Mouse (Mus musculus): ENCODE measurements around the gene Ptprm. TPM values are rescaled to one million over a fixed set of nuclear protein-coding genes. Genes with fewer than 3 reads are reported as not detected.

The Ptprm gene
- polyA plus RNA-seq, 1 experiment from 2014 or later = 16.3 TPM

GRCm38 (mm10) chr17:67079570-67079969, 274.7 kb downstream of the Ptprm start:
- Histone ChIP-seq H3K4me3 (no peak overlapping the region), H3K4me1 (replicated peaks) (peaks cover 13% of the 10 kb centered on the region), H3K27ac (no peak overlapping the region), H3K9ac (no peak overlapping the region), H3K9me3 (no peaks in the 10 kb centered on the region), H3K36me3 (no peaks in the 10 kb centered on the region), H3K27me3 (no peaks in the 10 kb centered on the region), H3K4me2 (no peak overlapping the region)
- ATAC-seq (ENCODE audit: low FRiP score) = no peak
- WGBS = 82% methylated on average over 1 of the region's 1 CpGs

- H3K4me2 ChIP-seq = no peak overlapping the region
Measured at GRCm38 (mm10) chr17:67073580-67073979, 280.7 kb downstream of the Ptprm start.

GRCm38 (mm10) chr17:67073139-67073538, 281.1 kb downstream of the Ptprm start:
- no peaks in the 10 kb centered on the region for H3K9me3 ChIP-seq
- H3K4me1 ChIP-seq (replicated peaks) = peaks cover 17% of the 10 kb centered on the region
- H3K27ac ChIP-seq = peak overlapping the region; percentile 31; the same call in 1 of the 2 replicates
- no peaks in the 10 kb centered on the region for H3K36me3 ChIP-seq
- H3K4me3 ChIP-seq = no peak overlapping the region
- 81% methylated on average over 6 of the region's 6 CpGs for WGBS
- 0 out of 2 replicates have a peak, but pooled peaks have one; percentile 52 for ATAC-seq (ENCODE audit: low FRiP score)
- no peaks in the 10 kb centered on the region for H3K27me3 ChIP-seq
- H3K9ac ChIP-seq = no peak overlapping the region
- H3K4me2 ChIP-seq = no peak overlapping the region

More at GRCm38 (mm10) chr17:67073580-67073979, 280.7 kb downstream of the Ptprm start:
- H3K27me3 ChIP-seq = no peaks in the 10 kb centered on the region
- no peak overlapping the region for H3K4me3 ChIP-seq
- no peaks in the 10 kb centered on the region for H3K9me3 ChIP-seq
- ATAC-seq (ENCODE audit: low FRiP score) = no peak
- peaks cover 17% of the 10 kb centered on the region for H3K4me1 ChIP-seq (replicated peaks)
- 51% methylated on average over 4 of the region's 4 CpGs for WGBS
- no peaks in the 10 kb centered on the region for H3K36me3 ChIP-seq
- peak overlapping the region; percentile 31; the same call in 1 of the 2 replicates for H3K27ac ChIP-seq
- H3K9ac ChIP-seq = no peak overlapping the region

DNA sequence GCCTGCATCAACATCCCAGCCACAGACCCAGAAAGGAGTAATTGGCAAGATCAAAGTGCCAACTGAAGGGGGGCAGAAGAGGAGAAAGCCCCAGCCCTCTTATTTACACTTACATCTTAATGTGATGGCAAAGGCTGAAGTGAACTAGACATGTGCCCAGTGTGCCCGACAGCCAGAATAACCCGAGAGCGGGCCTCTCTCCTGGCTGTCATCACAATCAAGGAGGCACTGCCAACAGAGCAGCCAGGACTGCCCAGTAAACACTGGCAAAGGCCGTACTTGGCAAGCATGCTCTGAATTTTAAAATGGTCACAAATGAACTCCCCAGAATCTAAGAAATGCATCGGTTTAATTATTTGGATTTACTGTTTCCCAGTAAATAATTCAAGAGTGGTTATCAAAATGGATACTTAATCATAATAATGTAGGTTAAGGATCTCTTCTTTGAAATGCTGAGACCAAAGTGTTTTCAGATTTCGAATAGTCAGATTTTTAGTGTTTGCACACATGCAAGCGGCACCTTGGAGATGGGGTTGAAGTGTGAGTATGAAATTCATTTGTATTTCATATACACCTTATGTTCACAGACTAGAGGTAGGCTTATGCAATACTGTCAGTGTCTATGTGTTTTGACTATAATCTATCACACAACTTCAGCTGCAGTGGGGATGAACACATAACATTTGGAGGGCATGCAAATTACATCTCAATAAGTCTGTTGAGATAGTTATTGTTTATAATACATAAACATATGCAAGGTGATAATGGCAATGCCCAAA, 282.8 kb downstream of the Ptprm start:
- Histone ChIP-seq H3K27ac (no peak overlapping the region), H3K36me3 (no peaks in the 10 kb centered on the region), H3K4me2 (no peak overlapping the region), H3K9me3 (no peaks in the 10 kb centered on the region), H3K4me3 (no peak overlapping the region), H3K9ac (no peak overlapping the region), H3K27me3 (no peaks in the 10 kb centered on the region), H3K4me1 (replicated peaks) (peaks cover 17% of the 10 kb centered on the region)
- ATAC-seq (ENCODE audit: low FRiP score) = peak; percentile 68; the same call in 1 of the 2 replicates
- WGBS = 67% methylated on average over 7 of the region's 7 CpGs

DNA sequence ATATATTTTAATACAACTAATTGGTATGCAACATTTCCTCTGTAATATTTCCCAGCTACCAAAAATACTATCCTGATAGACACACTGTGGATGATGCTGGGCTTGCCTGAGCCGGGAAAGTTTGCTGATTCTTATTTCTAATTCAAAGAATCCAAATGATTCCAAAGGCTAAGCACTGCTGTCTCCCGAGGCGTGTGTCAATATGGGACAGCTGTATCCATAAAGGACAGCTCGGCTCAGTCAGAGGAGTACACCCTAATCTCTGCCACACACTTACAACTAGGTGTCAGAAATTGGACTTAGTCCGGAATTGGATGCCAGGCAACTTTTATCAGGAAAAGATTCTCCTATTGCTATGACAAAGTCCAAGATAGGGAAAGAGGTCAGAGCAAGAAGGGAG, 290.6 kb downstream of the Ptprm start:
- H3K4me2 ChIP-seq = no peak overlapping the region
- no peaks in the 10 kb centered on the region for H3K27me3 ChIP-seq
- 85% methylated on average over 5 of the region's 5 CpGs for WGBS
- H3K9me3 ChIP-seq = no peaks in the 10 kb centered on the region
- ATAC-seq (ENCODE audit: low FRiP score) = no peak
- no peaks in the 10 kb centered on the region for H3K36me3 ChIP-seq
- H3K27ac ChIP-seq = no peak overlapping the region
- no peaks in the 10 kb centered on the region for H3K4me1 ChIP-seq (replicated peaks)
- no peak overlapping the region for H3K9ac ChIP-seq
- H3K4me3 ChIP-seq = no peak overlapping the region

GRCm38 (mm10) chr17:67055681-67056080, 298.6 kb downstream of the Ptprm start:
- Histone ChIP-seq H3K4me2 (no peak overlapping the region), H3K36me3 (no peaks in the 10 kb centered on the region), H3K27ac (no peak overlapping the region), H3K9me3 (no peaks in the 10 kb centered on the region), H3K4me3 (no peak overlapping the region), H3K27me3 (no peaks in the 10 kb centered on the region), H3K4me1 (replicated peaks) (peaks cover 19% of the 10 kb centered on the region), H3K9ac (no peak overlapping the region)
- 89% methylated on average over 6 of the region's 6 CpGs for WGBS
- ATAC-seq (ENCODE audit: low FRiP score) = no peak

DNA sequence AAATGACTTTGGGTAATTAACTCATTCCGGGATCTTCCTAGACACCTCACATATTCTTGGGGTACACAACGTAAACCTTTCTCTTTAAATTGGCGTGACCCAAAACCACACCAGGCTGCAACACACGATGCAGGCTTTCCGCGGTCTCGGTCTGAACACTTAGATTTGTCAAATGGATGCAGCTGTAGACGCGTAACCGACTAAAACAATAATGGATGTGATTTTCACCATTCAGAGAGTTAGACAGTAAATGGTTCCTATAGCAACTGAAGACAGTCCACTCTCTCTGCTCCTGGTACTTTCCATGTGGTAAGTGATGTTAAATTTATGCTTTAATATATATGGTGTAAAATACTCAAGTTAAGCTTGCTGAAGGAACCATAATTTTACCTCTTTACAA, 300.1 kb downstream of the Ptprm start:
- Histone ChIP-seq H3K4me3 (no peak overlapping the region), H3K9me3 (no peaks in the 10 kb centered on the region), H3K27ac (no peak overlapping the region), H3K4me1 (replicated peaks) (peaks cover 19% of the 10 kb centered on the region), H3K4me2 (no peak overlapping the region), H3K27me3 (no peaks in the 10 kb centered on the region), H3K9ac (no peak overlapping the region), H3K36me3 (no peaks in the 10 kb centered on the region)
- WGBS = 75% methylated on average over 10 of the region's 10 CpGs
- ATAC-seq (ENCODE audit: low FRiP score) = no peak

- no peak overlapping the region for H3K27ac ChIP-seq
- H3K9ac ChIP-seq = no peak overlapping the region
- no peaks in the 10 kb centered on the region for H3K9me3 ChIP-seq
- ATAC-seq (ENCODE audit: low FRiP score) = no peak
- no peaks in the 10 kb centered on the region for H3K27me3 ChIP-seq
- H3K36me3 ChIP-seq = no peaks in the 10 kb centered on the region
- no peak overlapping the region for H3K4me2 ChIP-seq
- no peak overlapping the region for H3K4me3 ChIP-seq
- 48% methylated on average over 11 of the region's 11 CpGs for WGBS
- H3K4me1 ChIP-seq (replicated peaks) = peaks cover 20% of the 10 kb centered on the region
Measured at GRCm38 (mm10) chr17:67052624-67053314, 301.5 kb downstream of the Ptprm start.

DNA sequence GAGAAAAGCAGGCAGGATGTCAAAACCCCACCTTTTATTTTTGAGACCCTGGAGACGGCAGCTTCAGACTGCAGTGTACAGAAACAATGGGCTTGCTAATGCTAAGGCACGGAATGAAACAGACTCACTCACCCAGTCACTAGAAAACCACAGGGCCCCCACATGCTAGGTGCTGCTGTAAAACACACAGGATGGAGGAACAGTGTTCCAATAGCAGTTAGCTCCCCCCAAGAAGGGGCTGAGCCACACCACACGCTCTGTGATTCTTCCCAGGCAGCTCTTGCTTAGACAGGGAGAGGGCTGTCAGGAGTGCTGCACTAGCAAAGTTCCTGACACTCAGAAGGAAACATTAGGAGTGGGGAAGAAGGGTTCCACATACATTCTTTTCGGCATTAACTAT, 306.6 kb downstream of the Ptprm start:
- Histone ChIP-seq H3K4me2 (peak overlapping the region; percentile 20), H3K9me3 (no peaks in the 10 kb centered on the region), H3K4me1 (replicated peaks) (peaks cover 25% of the 10 kb centered on the region), H3K9ac (0 out of 2 replicates have a peak overlapping the region, but pooled peaks have one; percentile 6), H3K27ac (no peak overlapping the region), H3K4me3 (no peak overlapping the region), H3K36me3 (no peaks in the 10 kb centered on the region), H3K27me3 (no peaks in the 10 kb centered on the region)
- 0 out of 2 replicates have a peak, but pooled peaks have one; percentile 46 for ATAC-seq (ENCODE audit: low FRiP score)
- WGBS = 26% methylated on average over 4 of the region's 4 CpGs

- Histone ChIP-seq H3K27ac (no peak overlapping the region), H3K4me2 (no peak overlapping the region), H3K9me3 (peaks cover 5% of the 10 kb centered on the region; the same call in 1 of the 2 replicates), H3K4me3 (no peak overlapping the region), H3K36me3 (peaks cover 14% of the 10 kb centered on the region; the same call in 1 of the 2 replicates), H3K9ac (no peak overlapping the region), H3K27me3 (no peaks in the 10 kb centered on the region), H3K4me1 (replicated peaks) (no peaks in the 10 kb centered on the region)
- WGBS = 86% methylated on average over 6 of the region's 6 CpGs
- ATAC-seq (ENCODE audit: low FRiP score) = no peak
Measured at GRCm38 (mm10) chr17:67038558-67038957, 315.7 kb downstream of the Ptprm start.

- no peak for ATAC-seq (ENCODE audit: low FRiP score)
- no peak overlapping the region for H3K27ac ChIP-seq
- WGBS = 87% methylated on average over 3 of the region's 3 CpGs
- H3K4me3 ChIP-seq = no peak overlapping the region
- H3K4me1 ChIP-seq (replicated peaks) = 0 out of 2 replicates have a peak, but pooled peaks cover 3% of the 10 kb centered on the region
- H3K27me3 ChIP-seq = no peaks in the 10 kb centered on the region
- H3K9me3 ChIP-seq = peaks cover 5% of the 10 kb centered on the region; the same call in 1 of the 2 replicates
- peaks cover 10% of the 10 kb centered on the region; the same call in 1 of the 2 replicates for H3K36me3 ChIP-seq
- H3K4me2 ChIP-seq = no peak overlapping the region
- H3K9ac ChIP-seq = no peak overlapping the region
Measured at GRCm38 (mm10) chr17:67033547-67033946, 320.7 kb downstream of the Ptprm start.

- WGBS = 85% methylated on average over 6 of the region's 6 CpGs
Measured at GRCm38 (mm10) chr17:67032021-67032420, 322.2 kb downstream of the Ptprm start.

More at GRCm38 (mm10) chr17:67032021-67032420, 322.2 kb downstream of the Ptprm start:
- no peaks in the 10 kb centered on the region for H3K27me3 ChIP-seq
- no peak overlapping the region for H3K9ac ChIP-seq
- ATAC-seq (ENCODE audit: low FRiP score) = no peak
- no peak overlapping the region for H3K4me3 ChIP-seq
- H3K4me2 ChIP-seq = no peak overlapping the region
- no peak overlapping the region for H3K27ac ChIP-seq
- 0 out of 2 replicates have a peak, but pooled peaks cover 3% of the 10 kb centered on the region for H3K4me1 ChIP-seq (replicated peaks)
- peaks cover 2% of the 10 kb centered on the region; the same call in 1 of the 2 replicates for H3K9me3 ChIP-seq
- peaks cover 2% of the 10 kb centered on the region; the same call in 1 of the 2 replicates for H3K36me3 ChIP-seq

All from hindbrain, embryonic 13.5 days (tissue).